Mouse (Mus musculus) right cerebral cortex, postnatal 36 days (tissue): Measurements from ENCODE around the gene Adnp.

ENCODE experiments used
- DNase-seq, 2 experiments: peaks; one replicate each; pipeline ENCODE4 v3.0.0; 2022; ENCODE audit warnings: low spot score in 2 of 2, mixed read lengths in 1 of 2

Adnp gene

GRCm38 (mm10) chr2:168205681-168206631, 956 bp downstream of the Adnp start:
- no peak for DNase-seq

GRCm38 (mm10) chr2:168205265-168205664, 1.6 kb downstream of the Adnp start:
- peak; percentile 86 to 90 for DNase-seq

- DNase-seq = no peak
Observed at GRCm38 (mm10) chr2:168204476-168204999, 2.4 kb downstream of the Adnp start.

- DNase-seq = no peak
Observed at GRCm38 (mm10) chr2:168200014-168200691, 6.8 kb downstream of the Adnp start.

- no peak for DNase-seq
Observed at GRCm38 (mm10) chr2:168199476-168199875, 7.4 kb downstream of the Adnp start.

- no peak for DNase-seq
Observed at GRCm38 (mm10) chr2:168198421-168198820, 8.5 kb downstream of the Adnp start.

- DNase-seq = no peak
Observed at GRCm38 (mm10) chr2:168195721-168196120, 11.2 kb downstream of the Adnp start.

- DNase-seq = no peak
Observed at GRCm38 (mm10) chr2:168193685-168194084, 13.2 kb downstream of the Adnp start.

GRCm38 (mm10) chr2:168191856-168192255, 15.1 kb downstream of the Adnp start:
- DNase-seq = no peak

- DNase-seq = no peak
Observed at GRCm38 (mm10) chr2:168175946-168176345, 31.0 kb downstream of the Adnp start.

- peak in 1 of 2 experiments; percentile 14 for DNase-seq
Observed at GRCm38 (mm10) chr2:168170167-168170685, 36.7 kb downstream of the Adnp start.

GRCm38 (mm10) chr2:168169800-168170113, 37.2 kb downstream of the Adnp start:
- no peak for DNase-seq

- DNase-seq = no peak
Observed at GRCm38 (mm10) chr2:168168892-168169799, 37.8 kb downstream of the Adnp start.

GRCm38 (mm10) chr2:168167781-168168180, 39.1 kb downstream of the Adnp start:
- no peak for DNase-seq

GRCm38 (mm10) chr2:168166750-168167460, 40.0 kb downstream of the Adnp start:
- no peak for DNase-seq

GRCm38 (mm10) chr2:168161978-168162377, 44.9 kb downstream of the Adnp start:
- no peak for DNase-seq

GRCm38 (mm10) chr2:168161514-168161971, 45.4 kb downstream of the Adnp start:
- DNase-seq = no peak

- no peak for DNase-seq
Observed at GRCm38 (mm10) chr2:168160370-168160930, 46.5 kb downstream of the Adnp start.

GRCm38 (mm10) chr2:168158911-168159711, 47.8 kb downstream of the Adnp start:
- DNase-seq = no peak
